Mouse (Mus musculus) hindbrain, postnatal 0 days (tissue): ENCODE measurements around the gene Endov. TPM values are rescaled to one million over a fixed set of nuclear protein-coding genes. Genes with fewer than 3 reads are reported as not detected.
A peak's percentile ranks its signal among the peaks of the same experiment; 100 is the strongest.

Experiments used
- ATAC-seq: fragments of 200-750 bp; cut with Nextera tagmentation; 2 replicates; pipeline ENCODE4 v1.8.0; 2017; ENCODE audit warnings: mild to moderate bottlenecking, moderate TSS enrichment, moderate library complexity
- DNase-seq: peaks from one replicate; pipeline ENCODE4 v3.0.0-alpha.2; 2015; ENCODE audit warnings: low spot score
- H3K27ac ChIP-seq: fragments of 300-500 bp; sonication (generic); 2 replicates; pipeline ENCODE4 v1.5.1; 2014; ENCODE audit warnings: mild to moderate bottlenecking
- H3K27me3 ChIP-seq: fragments of 300-500 bp; sonication (generic); 2 replicates; pipeline ENCODE4 v1.6.1; 2014; ENCODE audit warnings: low read length, mixed read lengths; ENCODE audit not compliant: insufficient read depth
- H3K36me3 ChIP-seq: fragments of 300-500 bp; sonication (generic); 2 replicates; pipeline ENCODE4 v1.6.1; 2014; ENCODE audit warnings: low read length, mixed read lengths; ENCODE audit not compliant: insufficient read depth
- H3K4me1 ChIP-seq: fragments of 300-500 bp; sonication (generic); 2 replicates; pipeline ENCODE4 v1.6.1; 2014; ENCODE audit warnings: antibody characterized with exemption, low read length, mixed read lengths; ENCODE audit not compliant: insufficient read depth
- H3K4me2 ChIP-seq: fragments of 300-500 bp; sonication (generic); 2 replicates; pipeline ENCODE4 v1.6.1; 2014; ENCODE audit warnings: low read depth, mild to moderate bottlenecking, low read length, moderate library complexity, mixed read lengths
- H3K4me3 ChIP-seq: fragments of 300-500 bp; sonication (generic); 2 replicates; pipeline ENCODE4 v1.5.1; 2014; ENCODE audit warnings: low read length
- H3K9ac ChIP-seq: fragments of 300-500 bp; sonication (generic); replicated peaks from 2 replicates; pipeline ENCODE4 v1.6.1; 2014; ENCODE audit warnings: mild to moderate bottlenecking, low read length, moderate library complexity, mixed read lengths
- H3K9me3 ChIP-seq: fragments of 300-500 bp; sonication (generic); 2 replicates; pipeline ENCODE4 v1.6.1; 2016; ENCODE audit warnings: low read length, mixed read lengths
- CTCF ChIP-seq: IDR thresholded peaks from 2 replicates; pipeline ENCODE4 v1.5.1; 2016; ENCODE audit warnings: antibody characterized with exemption, control low read depth, low read depth
- WGBS: fragments of 180-500 bp; shearing (Covaris S2); extraction: QIAGEN DNeasy Blood & Tissue Kit; methylation state at CpG from one replicate; pipeline ENCODE4 v1.1.7; 2014; 5-methylcytosine and 5-hydroxymethylcytosine counted together
- polyA plus RNA-seq: library from polyadenylated mRNA; unstranded; fragments of >200 nt; fragmentation: Nextera tagmentation; extraction: Ambion mirVana; gene quantifications from 2 replicates; pipeline ENCODE4 v1.2.1, GENCODE M21; 2015
- total RNA-seq: library from RNA; depleted of rRNA; stranded (reverse); fragments of >200 nt; gene quantifications from 2 replicates; pipeline ENCODE4 v1.2.3, GENCODE M21; 2014

Gene Endov
- total and polyA plus RNA-seq, 2 experiments from 2014 or later = 12.8 to 39.9 TPM

- TF ChIP-seq CTCF = no peak
- Histone ChIP-seq H3K9ac (peak overlapping the region; percentile 68), H3K4me3 (peak overlapping the region; percentile 59), H3K36me3 (no peaks in the 10 kb centered on the region), H3K27me3 (no peaks in the 10 kb centered on the region), H3K4me2 (peak overlapping the region; percentile 97), H3K27ac (peak overlapping the region; percentile 64), H3K9me3 (no peaks in the 10 kb centered on the region), H3K4me1 (peaks cover 32% of the 10 kb centered on the region)
- ATAC-seq (no peak), DNase-seq (no peak)
- under 1% methylated on average over 38 of the region's 39 CpGs for WGBS
Measured at GRCm38 (mm10) chr11:119547951-119548591, 56.9 kb downstream of the Endov start.

GRCm38 (mm10) chr11:119548741-119549370 is 57.7 kb downstream of the Endov start:
- peak; percentile 28; the same call in 1 of the 2 replicates for TF ChIP-seq CTCF
- H3K4me3 ChIP-seq = peak overlapping the region; percentile 59
- peak overlapping the region; percentile 68 for H3K9ac ChIP-seq
- ATAC-seq (0 out of 2 replicates have a peak, but pooled peaks have one; percentile 13), DNase-seq (peak; percentile 53)
- peaks cover 33% of the 10 kb centered on the region for H3K4me1 ChIP-seq
- WGBS = under 1% methylated on average over 37 of the region's 37 CpGs
- no peaks in the 10 kb centered on the region for H3K27me3 ChIP-seq
- peak overlapping the region; percentile 6; the same call in 1 of the 2 replicates for H3K27ac ChIP-seq
- H3K9me3 ChIP-seq = no peaks in the 10 kb centered on the region
- H3K4me2 ChIP-seq = peak overlapping the region; percentile 97
- no peaks in the 10 kb centered on the region for H3K36me3 ChIP-seq

- DNase-seq (no peak), ATAC-seq (no peak)
- no peaks in the 10 kb centered on the region for H3K36me3 ChIP-seq
- H3K9me3 ChIP-seq = no peaks in the 10 kb centered on the region
- H3K4me1 ChIP-seq = peaks cover 33% of the 10 kb centered on the region
- H3K4me2 ChIP-seq = peak overlapping the region; percentile 97
- peak overlapping the region; percentile 68 for H3K9ac ChIP-seq
- H3K27ac ChIP-seq = 0 out of 2 replicates have a peak overlapping the region, but pooled peaks have one; percentile 6
- no peaks in the 10 kb centered on the region for H3K27me3 ChIP-seq
- peak overlapping the region; percentile 59 for H3K4me3 ChIP-seq
- no peak for TF ChIP-seq CTCF
- WGBS = 2% methylated on average over 43 of the region's 43 CpGs
Measured at GRCm38 (mm10) chr11:119549371-119549811, 58.2 kb downstream of the Endov start.

- Histone ChIP-seq H3K4me1 (peaks cover 33% of the 10 kb centered on the region), H3K9ac (0 out of 2 replicates have a peak overlapping the region, but pooled peaks have one; percentile 5), H3K36me3 (no peaks in the 10 kb centered on the region), H3K4me3 (no peak overlapping the region), H3K4me2 (no peak overlapping the region), H3K27me3 (no peaks in the 10 kb centered on the region), H3K9me3 (no peaks in the 10 kb centered on the region), H3K27ac (no peak overlapping the region)
- ATAC-seq (no peak), DNase-seq (peak; percentile 61)
- TF ChIP-seq CTCF = no peak
- WGBS = 42% methylated on average over 10 of the region's 10 CpGs
Measured at GRCm38 (mm10) chr11:119550546-119551335, 59.6 kb downstream of the Endov start.

DNA sequence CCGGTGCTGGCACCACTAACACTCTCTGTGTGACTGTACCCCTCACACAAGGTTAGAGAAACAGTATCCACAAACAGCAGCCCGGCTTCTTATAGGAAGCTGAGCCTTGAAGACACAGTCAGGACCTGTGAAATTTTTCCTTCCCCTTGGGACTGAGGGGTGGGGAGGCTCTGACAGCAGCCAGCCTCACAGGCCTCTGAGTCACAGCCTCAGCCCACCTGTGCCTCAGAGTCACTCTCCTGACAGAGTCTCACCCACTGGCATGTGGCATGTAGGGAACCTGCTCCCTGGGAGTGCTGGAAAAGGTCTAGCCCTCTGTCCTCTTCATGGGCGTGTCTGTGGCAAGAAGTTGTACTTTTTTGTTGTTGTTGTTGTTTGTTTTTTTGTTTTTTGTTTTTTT is 60.3 kb downstream of the Endov start:
- Histone ChIP-seq H3K4me1 (peaks cover 29% of the 10 kb centered on the region), H3K9me3 (no peaks in the 10 kb centered on the region), H3K4me3 (no peak overlapping the region), H3K9ac (no peak overlapping the region), H3K4me2 (no peak overlapping the region), H3K27ac (no peak overlapping the region), H3K27me3 (no peaks in the 10 kb centered on the region), H3K36me3 (no peaks in the 10 kb centered on the region)
- ATAC-seq (no peak), DNase-seq (no peak)
- WGBS = 53% methylated on average over 3 of the region's 3 CpGs
- no peak for TF ChIP-seq CTCF

DNA sequence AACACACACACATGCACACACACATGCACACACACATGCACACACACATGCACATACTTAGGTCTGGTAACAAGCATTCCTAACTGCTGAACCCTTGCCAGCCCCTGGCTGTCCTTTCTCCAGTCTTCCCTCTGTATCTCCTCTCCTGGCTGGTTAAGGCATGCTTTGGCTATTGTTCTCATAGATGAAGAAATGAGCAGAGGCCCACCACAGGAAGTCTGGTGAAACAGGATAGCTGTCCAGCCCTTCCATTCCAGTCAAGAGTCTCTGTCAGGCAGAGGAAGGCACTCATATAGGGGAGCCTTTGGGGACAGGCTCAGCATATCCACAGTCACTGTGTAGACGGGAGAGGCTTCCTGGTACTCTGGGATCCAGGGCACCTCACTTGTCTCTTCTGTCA is 61.2 kb downstream of the Endov start:
- Histone ChIP-seq H3K4me1 (peaks cover 27% of the 10 kb centered on the region), H3K36me3 (no peaks in the 10 kb centered on the region), H3K9ac (no peak overlapping the region), H3K9me3 (no peaks in the 10 kb centered on the region), H3K4me2 (no peak overlapping the region), H3K4me3 (no peak overlapping the region), H3K27ac (no peak overlapping the region), H3K27me3 (no peaks in the 10 kb centered on the region)
- DNase-seq (no peak), ATAC-seq (no peak)
- no peak for TF ChIP-seq CTCF
- 41% methylated on average over 1 of the region's 1 CpGs for WGBS
